Mouse (Mus musculus) intestine, embryonic 14.5 days (tissue): ENCODE measurements around the gene Mapk12. TPM values are rescaled to one million over a fixed set of nuclear protein-coding genes. Genes with fewer than 3 reads are reported as not detected.

Experiments
- ATAC-seq: fragments of 200-750 bp; cut with Nextera tagmentation; replicated peaks from 2 replicates; pipeline ENCODE4 v1.8.0; 2017; ENCODE audit warnings: low read depth, moderate number of reproducible peaks, moderate TSS enrichment, moderate library complexity; ENCODE audit not compliant: low FRiP score, low TSS enrichment
- DNase-seq: peaks from one replicate; pipeline ENCODE4 v3.0.0-alpha.2; 2018; ENCODE audit warnings: low spot score
- H3K27ac ChIP-seq: fragments of 300-500 bp; sonication (generic); 2 replicates; pipeline ENCODE4 v1.5.1; 2014; ENCODE audit warnings: low read depth, mild to moderate bottlenecking, control low read depth
- H3K27me3 ChIP-seq: fragments of 300-500 bp; sonication (generic); replicated peaks from 2 replicates; pipeline ENCODE4 v1.6.1; 2014; ENCODE audit warnings: low read length, control low read depth; ENCODE audit not compliant: control insufficient read depth, insufficient read depth
- H3K36me3 ChIP-seq: fragments of 300-500 bp; sonication (generic); 2 replicates; pipeline ENCODE4 v1.6.1; 2014; ENCODE audit warnings: low read length, control low read depth; ENCODE audit not compliant: control insufficient read depth, insufficient read depth
- H3K4me1 ChIP-seq: fragments of 300-500 bp; sonication (generic); replicated peaks from 2 replicates; pipeline ENCODE4 v1.6.1; 2014; ENCODE audit warnings: low read length, control low read depth, mixed read lengths; ENCODE audit not compliant: control insufficient read depth, insufficient read depth
- H3K4me2 ChIP-seq: fragments of 300-500 bp; sonication (generic); 2 replicates; pipeline ENCODE4 v1.6.1; 2014; ENCODE audit warnings: low read length
- H3K4me3 ChIP-seq: fragments of 300-500 bp; sonication (generic); 2 replicates; pipeline ENCODE4 v1.5.1; 2014; ENCODE audit warnings: low read depth, low read length, control low read depth, mixed read lengths
- H3K9ac ChIP-seq: fragments of 300-500 bp; sonication (generic); 2 replicates; pipeline ENCODE4 v1.6.1; 2014; ENCODE audit warnings: mild to moderate bottlenecking, low read length
- H3K9me3 ChIP-seq: fragments of 300-500 bp; sonication (generic); 2 replicates; pipeline ENCODE4 v1.6.1; 2016; ENCODE audit warnings: low read length, control low read depth; ENCODE audit not compliant: control insufficient read depth
- WGBS: fragments of 180-500 bp; shearing (Covaris S2); extraction: QIAGEN DNeasy Blood & Tissue Kit; methylation state at CpG from one replicate; pipeline ENCODE4 v1.1.7; 2014; 5-methylcytosine and 5-hydroxymethylcytosine counted together
- polyA plus RNA-seq: library from polyadenylated mRNA; unstranded; fragments of >200 nt; fragmentation: Nextera tagmentation; extraction: Ambion mirVana; gene quantifications from 2 replicates; pipeline ENCODE4 v1.2.1, GENCODE M21; 2014

The Mapk12 gene
- polyA plus RNA-seq, 1 experiment from 2014 or later, result 4.5 TPM

DNA sequence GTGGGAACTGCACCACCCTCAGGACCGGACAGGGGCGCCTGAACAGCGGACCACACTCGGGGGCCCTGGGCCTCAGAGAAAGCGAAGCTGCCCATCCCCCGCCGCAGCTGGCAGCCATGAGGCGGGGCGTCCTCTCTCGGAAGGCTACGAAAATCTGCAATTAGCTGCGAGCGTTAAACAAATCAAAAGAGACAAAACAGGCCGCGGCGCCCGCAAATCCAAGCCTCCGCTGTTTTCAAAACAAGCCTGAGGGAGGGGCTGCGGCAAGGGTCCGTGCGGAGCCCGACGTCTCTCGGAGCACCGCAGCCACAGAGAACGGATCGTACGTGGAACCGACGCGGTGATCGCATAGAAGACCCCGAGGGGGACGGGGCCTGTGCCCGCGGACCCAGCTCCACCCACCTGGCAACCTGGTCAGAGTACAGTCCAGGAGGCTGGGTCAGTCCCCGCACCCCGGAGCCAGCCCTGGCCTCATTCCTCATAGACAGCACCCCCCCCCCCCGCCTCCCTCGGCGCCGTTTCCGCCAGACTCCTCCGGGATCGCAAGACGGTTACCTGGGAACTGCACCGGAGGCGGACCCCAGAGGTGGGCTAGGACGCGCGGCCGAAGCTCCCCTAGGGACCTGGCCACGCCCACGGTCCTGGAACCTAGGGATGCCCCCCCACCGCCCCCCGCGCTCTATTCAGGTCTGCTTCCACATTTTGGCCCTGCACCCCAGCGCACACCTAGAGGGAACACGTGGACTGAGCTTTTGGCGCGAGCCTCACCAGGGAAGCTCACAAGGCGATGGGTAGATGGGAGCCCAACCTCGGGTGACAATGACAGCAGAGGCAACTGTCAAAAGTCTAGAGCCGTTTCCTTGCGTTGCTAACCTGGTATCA is 32.8 kb upstream of the Mapk12 start:
- DNase-seq (peak; percentile 75), ATAC-seq (peak; percentile 19)
- peak overlapping the region; percentile 60 for H3K9ac ChIP-seq
- under 1% methylated on average over 63 of the region's 65 CpGs for WGBS
- peak overlapping the region; percentile 51 for H3K4me3 ChIP-seq
- peaks cover 73% of the 10 kb centered on the region for H3K4me1 ChIP-seq
- no peaks in the 10 kb centered on the region for H3K27me3 ChIP-seq
- peak overlapping the region; percentile 14 for H3K27ac ChIP-seq
- no peaks in the 10 kb centered on the region for H3K9me3 ChIP-seq
- 0 out of 2 replicates have a peak, but pooled peaks cover 6% of the 10 kb centered on the region for H3K36me3 ChIP-seq
- H3K4me2 ChIP-seq, result peak overlapping the region; percentile 100

DNA sequence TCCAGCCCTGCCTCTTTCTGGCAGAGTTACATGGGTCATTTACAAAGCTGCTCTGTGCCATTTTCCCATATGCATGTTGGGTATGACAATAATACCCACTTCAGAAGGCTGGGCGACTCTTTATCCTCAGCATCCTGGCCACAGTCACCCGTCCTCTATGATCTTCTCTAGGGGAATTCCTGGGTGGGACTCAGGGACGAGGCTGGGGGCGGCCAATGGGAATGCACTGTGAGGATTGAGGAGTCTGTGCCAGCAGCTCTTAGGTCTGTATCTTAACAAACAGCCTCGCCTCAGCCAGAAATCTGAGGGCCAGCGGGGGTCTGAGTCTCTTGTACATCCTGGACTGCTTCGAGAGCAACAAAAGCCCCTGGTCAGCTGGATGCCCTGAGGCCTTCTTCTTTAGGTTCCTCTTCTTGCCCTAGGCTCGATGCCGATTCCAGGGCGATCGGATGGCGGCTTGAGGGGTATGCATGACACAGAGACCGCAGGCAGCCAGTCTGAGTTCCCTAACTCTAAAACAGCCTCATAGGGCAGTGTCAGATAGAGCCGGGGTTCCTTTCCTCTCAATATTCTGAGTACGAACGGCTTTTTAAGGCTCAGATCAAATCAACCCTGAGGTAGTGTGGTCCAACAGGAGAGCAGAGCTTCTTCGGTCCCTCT is 31.9 kb upstream of the Mapk12 start:
- WGBS, result 48% methylated on average over 17 of the region's 17 CpGs
- H3K4me2 ChIP-seq, result peak overlapping the region; percentile 100
- peak overlapping the region; percentile 60; the same call in 1 of the 2 replicates for H3K9ac ChIP-seq
- H3K4me3 ChIP-seq, result peak overlapping the region; percentile 51
- H3K27me3 ChIP-seq, result no peaks in the 10 kb centered on the region
- H3K27ac ChIP-seq, result peak overlapping the region; percentile 14; the same call in 1 of the 2 replicates
- ATAC-seq (no peak), DNase-seq (peak; percentile 62)
- no peaks in the 10 kb centered on the region for H3K9me3 ChIP-seq
- peaks cover 64% of the 10 kb centered on the region for H3K4me1 ChIP-seq
- H3K36me3 ChIP-seq, result peaks cover 15% of the 10 kb centered on the region

DNA sequence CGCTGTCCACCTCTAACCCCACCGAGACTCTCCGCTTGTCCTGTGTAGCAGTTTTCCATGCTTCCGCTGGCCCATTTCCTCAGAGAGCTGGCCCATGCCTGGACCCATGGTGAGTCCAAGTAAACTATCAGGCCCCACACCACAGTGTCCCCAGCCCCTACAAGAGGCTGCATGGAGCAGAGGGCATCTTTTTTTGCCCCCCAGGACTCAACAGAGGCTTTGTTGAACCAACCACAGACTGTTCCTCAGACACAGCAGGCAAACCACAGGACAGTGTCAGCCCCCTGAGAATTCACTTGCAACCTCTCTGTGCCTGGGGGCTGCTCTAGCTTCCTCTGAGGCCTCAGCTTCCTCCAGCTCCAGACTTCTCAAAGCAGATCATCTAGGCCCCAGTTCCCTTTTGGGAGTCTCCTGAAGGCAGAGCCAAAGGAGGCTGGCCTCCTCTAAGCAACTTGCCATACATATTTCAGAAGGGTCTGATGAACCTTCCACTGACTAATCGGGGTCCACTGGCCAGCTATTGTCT is 31.1 kb upstream of the Mapk12 start:
- ATAC-seq (no peak), DNase-seq (no peak)
- Histone ChIP-seq H3K4me3 (no peak overlapping the region), H3K4me2 (no peak overlapping the region), H3K9ac (no peak overlapping the region), H3K27me3 (no peaks in the 10 kb centered on the region), H3K9me3 (no peaks in the 10 kb centered on the region), H3K27ac (no peak overlapping the region), H3K4me1 (peaks cover 57% of the 10 kb centered on the region), H3K36me3 (peaks cover 22% of the 10 kb centered on the region)
- 96% methylated on average over 5 of the region's 5 CpGs for WGBS

DNA sequence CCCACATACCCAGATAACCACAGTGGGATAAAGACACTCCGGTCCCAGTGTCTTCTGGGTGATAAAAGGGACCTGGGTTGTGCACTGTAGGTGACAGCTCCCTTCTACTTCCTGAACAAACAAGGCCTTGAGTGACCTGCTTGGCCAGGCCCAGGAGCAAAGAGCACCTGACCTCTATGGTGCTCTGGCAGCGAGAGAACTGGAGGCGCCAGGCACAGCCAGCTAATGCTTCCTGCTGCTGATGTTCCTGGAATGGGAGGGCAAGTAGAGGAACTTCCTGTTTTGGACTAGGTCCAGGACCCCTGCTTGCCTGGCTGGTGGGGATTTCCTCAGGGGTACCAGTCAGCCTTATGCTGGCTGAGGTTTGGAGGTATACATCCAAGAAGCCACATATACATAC is 29.6 kb upstream of the Mapk12 start:
- no peak for DNase-seq
- Histone ChIP-seq H3K9ac (no peak overlapping the region), H3K36me3 (peaks cover 37% of the 10 kb centered on the region), H3K27ac (peak overlapping the region; percentile 63), H3K27me3 (no peaks in the 10 kb centered on the region), H3K9me3 (no peaks in the 10 kb centered on the region), H3K4me1 (peaks cover 42% of the 10 kb centered on the region), H3K4me3 (no peak overlapping the region), H3K4me2 (peak overlapping the region; percentile 28; the same call in 1 of the 2 replicates)
- WGBS, result 24% methylated on average over 3 of the region's 3 CpGs
- ATAC-seq, result no peak

DNA sequence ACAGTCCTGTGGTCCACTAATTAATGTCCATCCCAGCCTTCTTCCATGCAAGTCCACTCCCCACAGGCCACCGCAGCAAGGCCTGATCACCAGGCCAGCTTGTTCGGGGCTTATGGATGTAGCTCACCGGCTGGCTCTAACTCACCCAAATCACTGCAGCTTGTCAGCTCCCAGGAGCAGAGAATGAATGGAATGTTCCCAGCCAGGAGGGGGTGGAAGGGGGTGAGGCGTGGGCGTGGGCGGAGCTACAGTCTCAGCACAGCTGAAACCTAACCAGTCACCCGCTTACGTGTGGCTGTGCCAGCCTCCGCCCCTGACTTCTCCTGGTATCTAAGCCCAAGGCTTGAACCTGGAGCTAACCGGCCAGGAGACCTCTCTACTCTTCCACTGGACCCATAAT is 28.9 kb upstream of the Mapk12 start:
- H3K27me3 ChIP-seq, result no peaks in the 10 kb centered on the region
- ATAC-seq (peak; percentile 56), DNase-seq (peak; percentile 82)
- no peak overlapping the region; the same call in 1 of the 2 replicates for H3K9ac ChIP-seq
- H3K27ac ChIP-seq, result peak overlapping the region; percentile 63
- peaks cover 43% of the 10 kb centered on the region for H3K36me3 ChIP-seq
- no peaks in the 10 kb centered on the region for H3K9me3 ChIP-seq
- H3K4me3 ChIP-seq, result no peak overlapping the region
- peak overlapping the region; percentile 28 for H3K4me2 ChIP-seq
- WGBS, result 3% methylated on average over 10 of the region's 10 CpGs
- peaks cover 35% of the 10 kb centered on the region for H3K4me1 ChIP-seq

DNA sequence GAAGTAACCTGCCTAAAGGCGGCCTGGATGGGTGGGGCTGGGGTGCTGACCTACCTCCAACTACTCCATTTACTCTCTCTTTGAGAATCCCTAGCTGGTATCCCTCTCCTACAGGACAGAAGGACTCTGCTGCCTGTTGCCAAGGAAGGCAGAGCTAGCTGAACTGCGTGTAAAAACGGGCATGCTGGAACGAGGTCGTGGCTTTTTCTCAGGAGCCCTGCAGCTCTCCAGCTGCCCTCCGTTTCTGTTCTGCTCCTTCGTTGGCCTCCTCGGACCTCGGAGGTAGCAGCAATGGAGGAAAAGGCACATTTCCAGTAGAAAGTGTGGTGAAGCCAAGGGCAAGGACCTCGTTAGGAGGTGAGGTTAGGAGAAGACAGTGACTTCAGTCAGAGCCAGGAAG is 28.4 kb upstream of the Mapk12 start:
- no peak for ATAC-seq
- Histone ChIP-seq H3K4me3 (no peak overlapping the region), H3K4me2 (peak overlapping the region; percentile 28)

DNA sequence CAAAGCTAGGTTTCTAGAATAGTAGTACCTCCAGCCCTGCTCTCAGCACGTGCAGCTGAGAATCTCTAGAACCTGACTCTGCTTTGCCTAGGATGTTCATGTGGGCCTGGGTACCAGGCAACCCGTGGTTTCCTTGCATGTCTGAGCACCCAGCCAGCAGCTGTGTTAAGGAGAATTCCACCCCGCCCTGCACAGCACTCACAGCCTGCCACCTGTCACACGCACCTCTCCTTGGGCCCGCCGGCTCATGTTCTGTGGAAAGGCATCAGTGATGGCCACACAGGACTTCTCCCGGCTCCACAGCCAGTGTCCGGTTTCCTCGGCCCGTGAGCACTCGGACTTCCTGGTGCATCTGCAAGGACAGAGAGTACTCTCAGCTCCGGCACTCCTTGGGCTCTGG is 25.0 kb upstream of the Mapk12 start:
- peaks cover 20% of the 10 kb centered on the region for H3K4me1 ChIP-seq
- H3K27ac ChIP-seq, result no peak overlapping the region
- WGBS, result 95% methylated on average over 12 of the region's 12 CpGs
- DNase-seq (no peak), ATAC-seq (no peak)
- no peak overlapping the region for H3K9ac ChIP-seq
- no peak overlapping the region for H3K4me2 ChIP-seq
- H3K4me3 ChIP-seq, result no peak overlapping the region
- peaks cover 83% of the 10 kb centered on the region for H3K36me3 ChIP-seq
- H3K27me3 ChIP-seq, result no peaks in the 10 kb centered on the region
- H3K9me3 ChIP-seq, result no peaks in the 10 kb centered on the region

More for the DNA sequence above, 28.4 kb upstream of the Mapk12 start:
- H3K9me3 ChIP-seq, result no peaks in the 10 kb centered on the region
- H3K4me1 ChIP-seq, result peaks cover 30% of the 10 kb centered on the region
- H3K27ac ChIP-seq, result peak overlapping the region; percentile 52
- no peak for DNase-seq
- H3K36me3 ChIP-seq, result peaks cover 48% of the 10 kb centered on the region
- H3K9ac ChIP-seq, result no peak overlapping the region
- 46% methylated on average over 10 of the region's 10 CpGs for WGBS
- H3K27me3 ChIP-seq, result no peaks in the 10 kb centered on the region

DNA sequence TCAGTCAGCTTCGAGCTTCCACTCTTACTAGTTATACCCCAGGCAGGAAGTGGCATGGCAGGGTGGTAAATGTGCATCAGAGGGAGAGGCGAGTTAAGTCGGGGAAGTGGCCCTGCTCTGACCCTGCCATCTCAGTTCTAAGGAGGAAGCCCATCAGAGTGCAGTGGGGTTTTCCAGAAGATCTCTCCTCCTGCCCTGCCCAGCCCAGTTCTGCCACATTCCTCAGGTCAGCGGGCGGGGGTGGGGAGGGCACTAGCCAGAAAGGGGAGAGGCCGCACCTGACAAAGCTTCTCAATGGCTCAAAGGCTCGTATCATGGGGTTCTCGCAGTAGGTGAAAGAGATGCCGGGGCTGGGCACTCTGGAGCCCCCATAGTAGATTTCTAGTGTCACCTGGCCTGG is 20.9 kb upstream of the Mapk12 start:
- 0 out of 2 replicates have a peak, but pooled peaks have one; percentile 13 for ATAC-seq
- Histone ChIP-seq H3K27ac (no peak overlapping the region), H3K9me3 (no peaks in the 10 kb centered on the region)

More for the DNA sequence above, 20.9 kb upstream of the Mapk12 start:
- no peak overlapping the region for H3K4me3 ChIP-seq
- no peak for DNase-seq
- H3K4me2 ChIP-seq, result no peak overlapping the region
- H3K9ac ChIP-seq, result no peak overlapping the region
- peaks cover 100% of the 10 kb centered on the region for H3K36me3 ChIP-seq
- H3K27me3 ChIP-seq, result no peaks in the 10 kb centered on the region
- 84% methylated on average over 9 of the region's 9 CpGs for WGBS
- no peaks in the 10 kb centered on the region for H3K4me1 ChIP-seq
